Mouse (Mus musculus): ENCODE measurements around the gene Olfr1320. TPM values are rescaled to one million over a fixed set of nuclear protein-coding genes. Genes with fewer than 3 reads are reported as not detected.
"Not testable (repeated sequence)": the region's sequence is repeated elsewhere in the genome, so short reads cannot be mapped to it uniquely, and the experiment has no call there.

Olfr1320 gene
- polyA plus RNA-seq (2014; fragmentation: Nextera tagmentation; extraction: Ambion mirVana) = not detected in 2 replicates

GRCm38 (mm10) chrX:49672033-49672432 is at the start of gene Olfr1320:
Gene Olfr1320 (plus strand): TSS chrX:49672333.
- H3K4me2 ChIP-seq (ENCODE audit: low read length) = no peak within 1 kb of the TSS
- no peaks in the 10 kb centered on the region for H3K36me3 ChIP-seq (ENCODE audit: control insufficient read depth, insufficient read depth, low read length)
- DNase-seq (no peak), ATAC-seq (ENCODE audit: low FRiP score, low TSS enrichment) (no peak)
- H3K9me3 ChIP-seq (ENCODE audit: control insufficient read depth, low read length) = no peaks in the 10 kb centered on the region
- H3K27me3 ChIP-seq (ENCODE audit: control insufficient read depth, insufficient read depth, low read length) = no peaks in the 10 kb centered on the region
- WGBS = 86% methylated on average over 1 of the region's 1 CpGs
- no peaks in the 10 kb centered on the region for H3K4me1 ChIP-seq (ENCODE audit: control insufficient read depth, insufficient read depth, low read length)
- H3K9ac ChIP-seq (replicated peaks; ENCODE audit: low read length) = no peak within 1 kb of the TSS
- H3K4me3 ChIP-seq (replicated peaks; ENCODE audit: low read depth, low read length) = no peak within 1 kb of the TSS
- H3K27ac ChIP-seq (replicated peaks; ENCODE audit: low read depth, low read length) = no peak within 1 kb of the TSS

- DNase-seq (no peak), ATAC-seq (ENCODE audit: low FRiP score, low TSS enrichment) (no peak)
- Histone ChIP-seq H3K27ac (replicated peaks; ENCODE audit: low read depth, low read length) (no peak overlapping the region), H3K36me3 (ENCODE audit: control insufficient read depth, insufficient read depth, low read length) (no peaks in the 10 kb centered on the region), H3K9me3 (ENCODE audit: control insufficient read depth, low read length) (no peaks in the 10 kb centered on the region), H3K4me1 (ENCODE audit: control insufficient read depth, insufficient read depth, low read length) (no peaks in the 10 kb centered on the region), H3K4me2 (ENCODE audit: low read length) (no peak overlapping the region), H3K9ac (replicated peaks; ENCODE audit: low read length) (no peak overlapping the region), H3K4me3 (replicated peaks; ENCODE audit: low read depth, low read length) (no peak overlapping the region), H3K27me3 (ENCODE audit: control insufficient read depth, insufficient read depth, low read length) (no peaks in the 10 kb centered on the region)
These were observed 44.6 kb upstream of the Olfr1320 start for GRCm38 (mm10) chrX:49627566-49627965.

- Histone ChIP-seq H3K27ac (replicated peaks; ENCODE audit: low read depth, low read length) (no peak overlapping the region), H3K4me3 (replicated peaks; ENCODE audit: low read depth, low read length) (no peak overlapping the region), H3K27me3 (ENCODE audit: control insufficient read depth, insufficient read depth, low read length) (no peaks in the 10 kb centered on the region), H3K4me1 (ENCODE audit: control insufficient read depth, insufficient read depth, low read length) (no peaks in the 10 kb centered on the region), H3K4me2 (ENCODE audit: low read length) (no peak overlapping the region), H3K9me3 (ENCODE audit: control insufficient read depth, low read length) (no peaks in the 10 kb centered on the region), H3K36me3 (ENCODE audit: control insufficient read depth, insufficient read depth, low read length) (no peaks in the 10 kb centered on the region), H3K9ac (replicated peaks; ENCODE audit: low read length) (no peak overlapping the region)
- WGBS = 65% methylated on average over 2 of the region's 2 CpGs
- DNase-seq = no peak
- no peak for ATAC-seq (ENCODE audit: low FRiP score, low TSS enrichment)
These were observed 40.9 kb upstream of the Olfr1320 start for GRCm38 (mm10) chrX:49631195-49631594.

GRCm38 (mm10) chrX:49660781-49661180 is 11.4 kb upstream of the Olfr1320 start:
- not testable (repeated sequence) for H3K4me3 ChIP-seq (replicated peaks; ENCODE audit: low read depth, low read length); H3K9me3 ChIP-seq (ENCODE audit: control insufficient read depth, low read length); H3K27me3 ChIP-seq (ENCODE audit: control insufficient read depth, insufficient read depth, low read length); H3K9ac ChIP-seq (replicated peaks; ENCODE audit: low read length); DNase-seq; H3K4me2 ChIP-seq (ENCODE audit: low read length); ATAC-seq (ENCODE audit: low FRiP score, low TSS enrichment); H3K36me3 ChIP-seq (ENCODE audit: control insufficient read depth, insufficient read depth, low read length); H3K27ac ChIP-seq (replicated peaks; ENCODE audit: low read depth, low read length); H3K4me1 ChIP-seq (ENCODE audit: control insufficient read depth, insufficient read depth, low read length)
- 92% methylated on average over 28 of the region's 29 CpGs for WGBS

Other genes with a start within 250 kb of the Olfr1320 start
- 2.0 and 2.2 TPM in 2 replicates for gene Arhgap36, start 208.4 kb upstream of the Olfr1320 start, polyA plus RNA-seq (2014; fragmentation: Nextera tagmentation; extraction: Ambion mirVana)
- not detected in 2 replicates for gene Olfr1321, start 62.7 kb downstream of the Olfr1320 start, polyA plus RNA-seq (2014; fragmentation: Nextera tagmentation; extraction: Ambion mirVana)
- 6.1 and 6.9 TPM in 2 replicates for gene Igsf1, start 125.4 kb downstream of the Olfr1320 start, polyA plus RNA-seq (2014; fragmentation: Nextera tagmentation; extraction: Ambion mirVana)
- gene Olfr1322, start 219.2 kb downstream of the Olfr1320 start, polyA plus RNA-seq (2014; fragmentation: Nextera tagmentation; extraction: Ambion mirVana) = not detected in 2 replicates